ENCODE assay signal across 8 mouse cellular contexts in the genomic region with DNA sequence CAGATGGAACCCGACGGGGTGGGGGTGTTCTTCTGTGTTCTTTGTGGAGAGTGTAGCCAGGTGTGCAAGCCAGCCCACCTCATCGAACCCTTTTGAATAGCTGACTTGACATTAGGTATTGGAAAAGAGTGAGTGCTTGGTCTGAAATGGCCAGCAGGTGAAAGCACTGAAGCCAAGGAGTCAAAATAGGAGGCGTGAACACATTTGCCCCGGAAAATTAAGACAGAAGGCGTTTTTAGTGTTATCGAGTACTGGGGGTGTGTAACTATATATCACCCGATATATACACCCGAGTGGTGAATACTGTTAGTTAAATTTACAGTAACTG. TPM values are rescaled to one million over a fixed set of nuclear protein-coding genes. Genes with fewer than 3 reads are reported as not detected.
DNase-seq lines count a peak whose midpoint lies in the region; ATAC-seq and TF ChIP-seq lines count a peak whose summit lies in the region.

No protein-coding gene starts in this region.

- H3K4me2 ChIP-seq in liver, embryonic 13.5 days, result peak overlapping the region; percentile 66

- H3K36me3 ChIP-seq in testis, adult 2 months (ENCODE audit: control insufficient read depth, insufficient read depth, low read length), result no peaks in the 10 kb centered on the region
- no peaks in the 10 kb centered on the region for H3K36me3 ChIP-seq in liver, embryonic 13.5 days

- H3K4me1 ChIP-seq in testis, adult 2 months (ENCODE audit: control insufficient read depth, insufficient read depth, low read length), result peaks cover 9% of the 10 kb centered on the region
- peaks cover 3% of the 10 kb centered on the region; the same call in 1 of the 2 replicates for H3K4me1 ChIP-seq in liver, embryonic 13.5 days (replicated peaks)

- TF ChIP-seq POLR2A in testis, adult 2 months (IDR thresholded peaks at IDR 0.05; ENCODE audit: control insufficient read depth, low read depth, low read length), result no peak

- H3K27ac ChIP-seq in gastrocnemius, adult 2 months, result peak overlapping the region; percentile 88
- no peak overlapping the region for H3K27ac ChIP-seq in testis, adult 2 months (ENCODE audit: control insufficient read depth, insufficient read depth, low read depth, low read length)
- H3K27ac ChIP-seq in liver, embryonic 13.5 days, result no peak overlapping the region

- ATAC-seq in liver, embryonic 13.5 days (ENCODE audit: low read depth), result no peak

- intact Hi-C loops in gastrocnemius, adult 2 months (cut with DNase I), result no loop called here

- H3K4me3 ChIP-seq in gastrocnemius, adult 2 months, result peak overlapping the region; percentile 85
- H3K4me3 ChIP-seq in testis, adult 2 months (ENCODE audit: control insufficient read depth, low read depth, low read length), result peak overlapping the region; percentile 80
- H3K4me3 ChIP-seq in liver, embryonic 13.5 days (replicated peaks), result peak overlapping the region; percentile 52

- DNase-seq in gastrocnemius, adult 2 months, result no peak
- no peak for DNase-seq in gastrocnemius, adult 8-10 months (ENCODE audit: low spot score in 2 of 2)
- DNase-seq in testis, postnatal 14 days (ENCODE audit: low spot score), result no peak
- DNase-seq in liver, embryonic 13.5 days, result no peak
- DNase-seq in urinary bladder, postnatal 14 days (ENCODE audit: low spot score), result no peak
- DNase-seq in embryo, embryonic 10 days (ENCODE audit: low spot score), result no peak
- no peak for DNase-seq in thymus, postnatal 36 days

- H3K9ac ChIP-seq in liver, embryonic 13.5 days, result no peak overlapping the region

- no peaks in the 10 kb centered on the region for H3K27me3 ChIP-seq in testis, adult 2 months (ENCODE audit: control insufficient read depth, insufficient read depth, low read length)
- H3K27me3 ChIP-seq in liver, embryonic 13.5 days, result peaks cover 64% of the 10 kb centered on the region

- no peaks in the 10 kb centered on the region for H3K9me3 ChIP-seq in liver, embryonic 13.5 days (replicated peaks)

- 31% methylated on average over 9 of the region's 9 CpGs for WGBS in liver, embryonic 13.5 days (ENCODE audit: insufficient replicate concordance)

- no peak for TF ChIP-seq CTCF in gastrocnemius, adult 2 months (IDR thresholded peaks at IDR 0.05)
- TF ChIP-seq CTCF in testis, adult 2 months (IDR thresholded peaks at IDR 0.05; ENCODE audit: control insufficient read depth, insufficient read depth, insufficient replicate concordance, low read depth, low read length), result no peak

RNA-seq across cellular contexts. Expression of gene Lhfp, which starts 0.9 kb away (rescaled TPM):
- 10 to 100 TPM in 1 of 2 experiments, 1 to 10 TPM in 1; 10.0 to 16.6 TPM for total RNA-seq in gastrocnemius, adult 2 months (2021)
- 10 to 100 TPM in 1 of 4 experiments, 1 to 10 TPM in 3; 5.4 to 10.3 (median 7.5) TPM for total RNA-seq in gastrocnemius, adult 8-10 months (2022)
- polyA plus RNA-seq in testis, adult 2 months (2012; rRNA removed), result 9.9 and 15.1 TPM in 2 replicates
- polyA plus RNA-seq in liver, embryonic 13.5 days (2015; fragmentation: Nextera tagmentation; extraction: Ambion mirVana), result 4.3 and 4.5 TPM in 2 replicates

RNA-seq across cellular contexts. Expression of gene Cog6, which starts 25.2 kb away (rescaled TPM):
- total RNA-seq in gastrocnemius, adult 2 months (2021), result 10 to 100 TPM; 42.1 to 45.1 TPM
- 10 to 100 TPM; 37.9 to 50.6 (median 45.6) TPM for total RNA-seq in gastrocnemius, adult 8-10 months (2022)
- polyA plus RNA-seq in testis, adult 2 months (2012; rRNA removed), result 81.9 and 88.7 TPM in 2 replicates
- polyA plus RNA-seq in liver, embryonic 13.5 days (2015; fragmentation: Nextera tagmentation; extraction: Ambion mirVana), result 13.1 and 15.7 TPM in 2 replicates
